Mouse (Mus musculus) T-helper 1 cell (primary cell): Measurements from ENCODE around the gene Rgs16.

ENCODE experiments used
- in situ Hi-C: fragments of 300-600 bp; cut with MboI, MseI; formaldehyde crosslinking; loops from one replicate; pipeline ENCODE4 v1.15.1; 2025; ENCODE audit warnings: high pct_unique_total_duplicates

Gene Rgs16

DNA sequence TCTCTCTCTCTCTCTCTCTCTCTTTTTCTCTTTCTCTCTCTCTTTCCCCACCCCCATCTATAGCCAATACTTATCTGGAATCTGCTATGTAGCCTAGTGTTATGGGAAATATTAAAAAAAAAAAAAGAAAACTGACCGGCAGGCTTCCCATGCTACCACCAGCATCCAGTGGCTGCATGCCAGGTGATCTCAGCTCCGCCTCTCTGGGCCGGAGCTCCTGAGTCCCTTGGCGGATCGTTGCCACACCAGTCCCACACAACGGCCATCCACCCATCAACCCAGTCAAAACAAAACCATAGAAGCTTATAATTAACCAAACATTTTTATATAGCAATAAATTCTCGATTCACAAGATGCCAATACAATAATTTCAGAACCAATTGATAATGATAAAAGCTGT, 19.2 kb upstream of the Rgs16 start:
- in situ Hi-C loops: no loop called here

GRCm38 (mm10) chr1:153721565-153722310, 18.4 kb upstream of the Rgs16 start:
- in situ Hi-C loops: no loop called here

DNA sequence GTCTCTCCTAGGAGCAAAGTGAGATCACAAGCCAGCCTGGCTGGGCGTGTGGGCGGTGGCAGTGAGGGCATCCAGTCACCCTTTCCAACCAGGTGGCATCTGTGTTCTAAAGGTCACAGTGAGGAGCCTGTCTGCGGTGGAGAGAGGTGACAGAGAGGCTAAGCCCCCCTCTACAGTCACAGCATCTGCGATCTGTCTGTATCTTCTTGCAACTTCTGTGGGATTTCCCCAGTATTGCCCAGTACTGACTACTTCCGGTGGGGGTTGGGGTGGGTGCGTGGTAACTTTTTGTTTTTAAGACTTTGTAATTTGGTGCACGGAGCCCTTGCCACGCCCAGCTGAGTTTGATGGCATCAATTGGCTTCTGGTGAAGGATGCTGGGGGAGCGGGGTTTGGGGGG, 16.7 kb upstream of the Rgs16 start:
- in situ Hi-C loops: no loop called here

- in situ Hi-C loops: no loop called here
Measured at GRCm38 (mm10) chr1:153726636-153727035, 13.5 kb upstream of the Rgs16 start.

GRCm38 (mm10) chr1:153729806-153730205, 10.3 kb upstream of the Rgs16 start:
- in situ Hi-C loops: no loop called here

DNA sequence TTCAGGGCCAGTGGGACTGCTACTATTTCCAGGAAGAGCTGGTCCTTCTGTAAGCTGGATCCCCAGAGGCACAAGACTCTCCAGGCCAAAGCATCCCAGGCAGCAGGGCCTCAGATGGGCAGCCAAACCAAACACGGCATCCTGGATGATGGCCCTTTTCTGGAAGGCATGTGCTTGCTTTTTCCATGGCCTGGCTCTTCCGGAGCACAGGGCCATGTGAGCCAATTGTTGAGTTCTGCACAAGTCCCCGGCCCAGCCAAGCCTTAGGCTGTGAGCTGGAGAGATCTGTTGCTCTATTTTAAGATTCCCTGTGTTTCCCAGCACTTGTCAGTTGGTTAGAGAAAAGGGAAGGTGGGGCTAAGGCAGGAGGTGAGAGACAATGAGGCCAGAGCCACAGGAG, 9.5 kb upstream of the Rgs16 start:
- in situ Hi-C loops: no loop called here

DNA sequence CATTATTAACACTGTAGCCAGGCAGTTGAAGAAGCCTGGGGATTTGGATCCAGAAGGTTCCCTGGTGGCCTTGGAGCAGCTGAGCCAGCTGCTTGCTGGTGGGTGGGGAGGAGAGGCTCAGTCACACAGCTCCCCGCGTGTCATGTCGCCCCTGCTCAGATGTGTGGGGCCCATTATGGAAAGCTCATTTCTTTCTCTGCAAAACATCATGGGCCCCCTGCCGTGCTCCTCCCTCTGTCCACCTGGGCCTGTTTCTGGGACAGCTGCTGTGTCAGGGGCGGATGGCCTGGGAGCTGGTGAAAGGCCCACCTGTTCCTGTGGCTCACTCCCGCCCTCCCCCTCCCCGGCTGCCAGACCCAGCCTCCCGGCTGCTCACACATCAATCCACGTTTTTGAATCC, 7.0 kb upstream of the Rgs16 start:
- in situ Hi-C loops: no loop called here

DNA sequence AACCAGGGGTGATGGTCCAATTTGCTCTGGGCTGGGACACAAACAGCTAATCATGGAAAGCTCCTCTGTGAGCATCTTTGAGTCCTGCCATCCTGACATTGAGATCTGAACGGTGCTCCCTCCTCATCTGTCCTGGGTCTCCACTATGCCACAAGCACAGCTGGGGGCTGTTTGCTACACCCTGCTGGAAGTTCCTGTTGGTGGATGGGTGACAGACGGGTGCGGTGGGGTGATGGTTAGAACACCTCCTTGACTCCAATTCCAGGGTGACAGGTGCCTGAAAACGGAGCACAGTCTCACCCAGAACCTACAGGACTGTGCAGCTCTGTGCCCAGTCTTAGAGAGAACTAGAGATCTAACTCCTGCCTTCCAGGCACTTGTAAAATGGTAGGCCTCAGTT, 5.3 kb upstream of the Rgs16 start:
- in situ Hi-C loops: no loop called here

DNA sequence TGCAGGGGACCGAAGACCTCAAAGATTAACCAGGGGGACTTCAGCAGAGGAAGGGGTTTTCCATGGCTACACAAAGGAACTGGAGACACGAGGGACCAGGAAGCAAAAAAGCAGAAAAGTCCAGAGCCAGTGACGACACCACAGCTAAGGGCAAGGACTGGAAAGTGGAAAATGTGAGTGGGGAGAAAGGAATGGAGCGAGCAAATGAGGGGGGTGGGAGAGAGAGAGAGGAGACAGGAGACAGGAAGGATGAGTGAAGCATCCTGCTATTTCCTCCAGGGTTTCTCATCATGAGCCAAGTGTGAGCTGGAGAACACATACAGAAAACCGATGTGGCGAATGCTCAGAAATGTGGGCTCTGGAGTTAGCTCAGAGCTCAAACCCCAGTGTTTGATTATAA, 4.1 kb upstream of the Rgs16 start:
- in situ Hi-C loops: no loop called here

DNA sequence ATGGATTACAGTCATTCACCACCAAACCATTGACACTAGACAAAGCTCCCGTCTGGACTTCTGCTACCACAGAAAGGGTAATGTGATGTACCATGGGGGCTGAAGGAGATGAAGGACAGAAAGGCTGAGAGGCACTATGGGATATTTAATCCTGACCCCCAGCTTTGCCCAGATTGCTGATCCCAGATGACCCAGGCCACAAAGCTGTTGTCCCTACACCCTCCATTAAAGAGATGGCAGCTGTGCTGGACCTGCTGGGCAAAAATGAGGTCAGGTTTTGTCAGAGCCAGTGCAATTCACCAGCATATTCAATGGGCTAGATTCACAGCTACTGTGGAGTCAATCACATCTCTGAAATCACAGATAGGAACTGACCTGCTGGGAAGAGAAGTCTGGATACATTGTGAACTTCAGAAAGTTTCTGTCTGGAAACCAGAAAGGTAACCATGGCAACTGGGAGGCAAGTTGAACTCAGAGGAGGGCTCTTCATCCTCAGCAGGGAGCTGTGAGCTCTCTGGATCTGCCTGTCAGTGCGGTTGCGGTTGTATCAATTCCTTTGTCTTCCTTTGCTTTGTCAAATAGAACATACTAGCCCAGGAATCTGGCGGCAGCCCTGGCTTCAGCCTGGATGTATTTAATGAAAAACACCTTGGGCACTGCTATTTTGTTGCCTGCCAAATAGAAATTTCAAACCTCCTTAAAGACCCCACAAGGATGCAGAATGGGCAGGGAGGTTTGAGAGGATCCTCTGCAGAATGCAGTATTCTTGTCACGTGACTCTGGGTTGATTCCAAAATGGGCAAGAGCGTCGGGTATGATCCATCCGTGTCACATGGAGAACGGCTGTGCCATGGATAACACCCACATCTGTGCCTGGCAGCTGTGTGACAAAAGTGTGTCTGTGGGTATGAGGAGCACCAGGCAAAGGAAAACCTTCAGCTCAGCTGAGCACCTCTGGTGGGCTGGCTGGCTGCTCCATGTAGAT, 2.8 kb upstream of the Rgs16 start:
- in situ Hi-C loops: no loop called here

DNA sequence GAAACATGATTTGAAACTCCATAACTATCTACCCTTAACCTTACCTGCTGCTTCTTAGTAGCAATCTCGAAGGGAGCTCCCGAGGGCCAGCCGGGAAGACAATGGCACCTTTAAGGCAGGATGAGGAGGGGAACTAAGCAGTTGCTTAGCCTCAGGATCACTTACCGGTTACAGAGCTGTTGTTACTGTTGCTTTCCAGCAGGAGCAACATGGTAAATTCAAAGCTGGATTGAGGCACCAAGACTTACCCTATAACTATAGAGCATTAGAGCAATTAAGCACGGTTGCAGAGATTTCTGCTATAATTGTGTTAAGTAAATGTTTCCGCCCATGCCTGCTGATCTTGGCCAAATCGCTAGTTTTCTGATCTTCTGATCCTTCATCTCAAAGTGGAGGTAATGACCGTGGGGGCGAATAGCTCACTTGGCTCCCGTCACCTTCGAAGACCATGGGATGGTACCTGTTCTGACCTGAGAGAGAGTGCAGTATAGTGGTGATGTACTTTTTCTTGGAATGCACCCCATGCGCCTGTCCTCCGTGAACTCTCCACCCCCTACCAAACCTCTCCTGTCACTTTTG, 623 bp upstream of the Rgs16 start:
- in situ Hi-C loops: loop anchor here (5.0 kb wide), 1 partner anchor 62 kb away; no protein-coding TSS in a partner anchor

GRCm38 (mm10) chr1:153740775-153741400, 739 bp downstream of the Rgs16 start:
- in situ Hi-C loops: loop anchor here (5.0 kb wide), 1 partner anchor 64 kb away; no protein-coding TSS in a partner anchor

DNA sequence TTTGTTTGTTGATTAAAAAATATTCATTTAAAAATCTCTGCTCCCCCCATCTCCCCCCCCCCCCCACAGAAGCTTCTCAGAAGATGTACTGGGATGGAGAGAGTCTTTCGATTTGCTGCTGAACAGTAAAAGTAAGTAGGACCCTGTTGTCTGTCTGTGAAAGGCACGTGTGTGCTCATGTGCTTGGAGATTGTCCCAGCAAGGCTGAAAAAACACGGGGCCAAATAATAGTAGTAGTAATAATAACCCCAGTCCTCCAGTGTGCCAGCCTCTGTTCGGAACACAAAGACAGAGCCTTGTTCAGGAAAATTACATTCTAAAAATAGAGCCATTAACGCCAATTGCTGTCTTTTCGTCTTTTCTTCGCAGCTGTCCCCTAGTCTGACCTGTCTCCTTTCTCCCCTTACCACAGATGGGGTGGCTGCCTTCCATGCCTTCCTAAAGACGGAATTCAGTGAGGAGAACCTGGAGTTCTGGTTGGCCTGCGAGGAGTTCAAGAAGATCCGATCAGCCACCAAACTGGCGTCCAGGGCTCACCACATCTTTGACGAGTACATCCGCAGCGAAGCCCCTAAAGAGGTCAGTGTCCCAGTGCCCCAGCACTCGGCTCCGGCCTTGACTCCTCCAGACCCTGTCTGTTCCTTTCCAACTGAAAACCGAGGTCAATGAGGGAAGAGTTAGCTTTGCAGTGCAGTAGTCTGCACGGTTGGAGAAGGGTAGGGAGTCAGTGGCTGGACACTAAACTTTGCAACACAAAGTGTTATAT, 1.6 kb downstream of the Rgs16 start:
- in situ Hi-C loops: loop anchor here (5.0 kb wide), 1 partner anchor 64 kb away; no protein-coding TSS in a partner anchor

- in situ Hi-C loops: loop anchor here (5.0 kb wide), 1 partner anchor 65 kb away; no protein-coding TSS in a partner anchor
Measured at GRCm38 (mm10) chr1:153742374-153743155, 2.4 kb downstream of the Rgs16 start.

DNA sequence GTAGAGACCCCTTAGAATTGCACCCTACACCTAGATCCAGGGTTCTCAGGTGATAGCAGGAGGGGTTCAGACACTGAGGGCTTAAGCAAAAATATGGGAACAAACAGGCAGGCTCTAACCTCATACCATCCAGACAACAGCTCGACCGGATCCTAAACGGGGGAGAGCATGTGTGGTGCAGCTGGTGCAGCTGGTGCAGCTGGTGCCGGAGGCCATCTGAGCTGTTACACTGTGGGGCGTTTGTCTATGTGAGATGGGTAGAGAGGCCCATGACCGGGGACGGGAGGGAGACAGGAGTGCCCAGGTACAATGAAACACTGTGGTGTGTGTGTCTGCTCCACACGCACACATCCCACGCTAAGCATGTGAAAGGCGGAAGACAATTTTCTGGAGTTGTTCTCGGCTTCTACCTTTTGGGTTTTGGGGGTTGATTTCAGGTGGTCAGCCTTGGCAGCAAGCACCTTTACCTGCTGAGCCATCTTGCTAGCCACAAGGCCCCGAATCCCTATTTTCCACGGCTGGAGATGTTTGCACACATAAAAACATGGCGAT, 6.0 kb downstream of the Rgs16 start:
- in situ Hi-C loops: loop anchor here (5.0 kb wide), 2 partner anchors 189 to 319 kb away; partner anchors contain the start of gene Shcbp1l

GRCm38 (mm10) chr1:153746728-153747127, 6.6 kb downstream of the Rgs16 start:
- in situ Hi-C loops: loop anchor here (5.0 kb wide), 2 partner anchors 189 to 319 kb away; partner anchors contain the start of gene Shcbp1l

- in situ Hi-C loops: loop anchor here (5.0 kb wide), 2 partner anchors 191 to 321 kb away; partner anchors contain the start of gene Shcbp1l
Measured at GRCm38 (mm10) chr1:153747861-153748530, 7.8 kb downstream of the Rgs16 start.

- in situ Hi-C loops: loop anchor here (5.0 kb wide), 2 partner anchors 191 to 321 kb away; partner anchors contain the start of gene Shcbp1l
Measured at GRCm38 (mm10) chr1:153748549-153748948, 8.4 kb downstream of the Rgs16 start.
